Mouse (Mus musculus) inflammation-experienced regulatory T-cells, adult 6 months (primary cell): ENCODE results near the gene Olfr916. TPM values are rescaled to one million over a fixed set of nuclear protein-coding genes. Genes with fewer than 3 reads are reported as not detected.

Experiments used
- ATAC-seq: one replicate; pipeline ENCODE4 v1.8.0; 2017
- polyA plus RNA-seq, 3 experiments: library from polyadenylated mRNA; unstranded; fragments of 100-300 nt; shearing (Covaris generic); gene quantifications; one replicate each; pipeline ENCODE4 v1.2.1; 2017

The Olfr916 gene
- polyA plus RNA-seq, result not detected

GRCm38 (mm10) chr9:38659775-38660174 lies at the start of gene Olfr916:
Gene Olfr916 (minus strand): TSS chr9:38659875.
- no peak for ATAC-seq

GRCm38 (mm10) chr9:38674501-38674900 lies 14.8 kb upstream of the Olfr916 start, which contains the start of gene Olfr918:
Gene Olfr918 (minus strand): TSS chr9:38674601.
- ATAC-seq, result no peak

- no peak for ATAC-seq
These were observed 13.2 kb upstream of the Olfr916 start for GRCm38 (mm10) chr9:38672887-38673286.

GRCm38 (mm10) chr9:38665742-38666141 lies 6.1 kb upstream of the Olfr916 start, which contains the start of gene Olfr917:
Gene Olfr917 (minus strand): TSS chr9:38665842.
- no peak for ATAC-seq

GRCm38 (mm10) chr9:38632406-38632805 lies 27.3 kb downstream of the Olfr916 start:
- ATAC-seq, result no peak

Other genes with a start within 250 kb of the Olfr916 start
- not detected for gene Olfr901, start 230.4 kb downstream of the Olfr916 start, polyA plus RNA-seq
- not detected for gene Olfr902, start 212.2 kb downstream of the Olfr916 start, polyA plus RNA-seq
- not detected for gene Olfr904, start 196.7 kb downstream of the Olfr916 start, polyA plus RNA-seq
- gene Olfr905, start 188.8 kb downstream of the Olfr916 start, polyA plus RNA-seq, result under 1 TPM in 1 of 3 experiments, not detected in 2; 0.09 TPM
- gene Olfr906, start 172.8 kb downstream of the Olfr916 start, polyA plus RNA-seq, result not detected
- not detected for gene Olfr907, start 164.1 kb downstream of the Olfr916 start, polyA plus RNA-seq
- under 1 TPM in 2 of 3 experiments, not detected in 1; 0.09 to 0.67 TPM for gene Olfr911-ps1, start 138.3 kb downstream of the Olfr916 start, polyA plus RNA-seq
- not detected for gene Olfr910, start 122.0 kb downstream of the Olfr916 start, polyA plus RNA-seq
- gene Olfr912, start 79.7 kb downstream of the Olfr916 start, polyA plus RNA-seq, result under 1 TPM in 1 of 3 experiments, not detected in 2; 0.10 TPM
- not detected for gene Olfr913, start 67.1 kb downstream of the Olfr916 start, polyA plus RNA-seq
- gene Olfr914, start 54.8 kb downstream of the Olfr916 start, polyA plus RNA-seq, result not detected
- not detected for gene Olfr917, start 6.0 kb upstream of the Olfr916 start, polyA plus RNA-seq
- not detected for gene Olfr918, start 14.7 kb upstream of the Olfr916 start, polyA plus RNA-seq
- not detected for gene Olfr919, start 43.8 kb upstream of the Olfr916 start, polyA plus RNA-seq
- gene Vwa5a, start 58.4 kb upstream of the Olfr916 start, polyA plus RNA-seq, result 10 to 100 TPM; 25.7 to 35.0 (median 26.6) TPM
- gene Olfr920, start 92.4 kb upstream of the Olfr916 start, polyA plus RNA-seq, result under 1 TPM in 2 of 3 experiments, not detected in 1; 0.39 to 0.44 TPM
- gene Olfr921, start 113.2 kb upstream of the Olfr916 start, polyA plus RNA-seq, result not detected
- not detected for gene Olfr922, start 154.7 kb upstream of the Olfr916 start, polyA plus RNA-seq
- under 1 TPM in 1 of 3 experiments, not detected in 2; 0.19 TPM for gene Olfr923, start 166.7 kb upstream of the Olfr916 start, polyA plus RNA-seq
- gene Olfr924, start 184.6 kb upstream of the Olfr916 start, polyA plus RNA-seq, result not detected
- gene Olfr26, start 195.2 kb upstream of the Olfr916 start, polyA plus RNA-seq, result not detected
- gene Olfr926, start 217.3 kb upstream of the Olfr916 start, polyA plus RNA-seq, result not detected